Mouse (Mus musculus): ENCODE measurements around the gene Hnrnph1. TPM values are rescaled to one million over a fixed set of nuclear protein-coding genes. Genes with fewer than 3 reads are reported as not detected.

Hnrnph1 gene
- total RNA-seq, 4 experiments from 2014 or later: 165 to 402 (median 286) TPM

DNA sequence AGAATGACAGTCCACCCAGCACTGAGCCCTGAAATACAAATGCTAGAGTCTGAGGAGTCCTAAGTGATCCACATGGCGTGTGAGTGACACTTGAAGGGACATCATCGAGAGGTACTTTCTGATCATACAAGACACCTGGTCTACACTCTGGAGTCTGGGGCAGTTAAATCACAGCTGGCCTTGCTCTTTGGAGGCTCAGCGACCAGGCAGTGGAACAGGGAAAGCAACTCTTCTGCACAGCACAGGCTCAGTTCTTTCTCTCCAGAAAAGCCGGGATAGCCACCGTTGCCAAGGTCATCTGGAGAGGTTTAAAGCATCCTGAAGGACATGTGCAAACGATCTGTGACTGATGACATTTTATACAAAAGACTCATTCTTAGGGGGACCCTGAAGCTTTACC is 30.4 kb downstream of the Hnrnph1 start:
- DNase-seq: no peak

DNA sequence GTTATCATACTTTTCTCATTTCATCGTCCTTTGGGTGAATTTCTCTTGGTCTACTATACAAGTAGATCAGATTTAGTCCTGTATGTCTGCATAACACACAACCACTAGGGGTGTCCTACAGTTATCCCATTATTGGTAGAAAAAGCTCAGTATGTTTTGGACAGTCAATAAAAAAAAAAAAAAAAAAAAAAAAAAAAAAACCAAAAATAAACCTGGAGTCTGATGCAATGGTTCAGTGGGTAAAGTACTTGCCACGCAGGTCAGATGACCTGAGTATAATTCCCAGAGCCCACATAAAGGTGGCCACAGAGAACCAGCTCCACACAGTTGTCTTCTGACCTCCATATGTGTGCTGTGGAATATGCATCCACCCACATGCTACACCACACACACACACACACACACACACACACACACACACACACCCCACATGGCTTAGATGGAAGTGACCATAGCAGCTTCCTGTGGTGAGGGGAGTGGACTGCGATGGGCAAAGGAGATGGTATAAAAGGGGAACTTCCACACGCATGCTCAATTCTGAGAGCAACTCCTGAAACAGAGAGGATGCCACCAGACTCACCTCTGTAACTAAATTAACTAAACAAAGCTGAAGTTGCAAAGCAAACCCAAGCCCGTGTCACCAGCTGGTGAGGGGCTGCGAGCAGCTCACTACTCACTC is 38.9 kb downstream of the Hnrnph1 start:
- no peak for DNase-seq

DNA sequence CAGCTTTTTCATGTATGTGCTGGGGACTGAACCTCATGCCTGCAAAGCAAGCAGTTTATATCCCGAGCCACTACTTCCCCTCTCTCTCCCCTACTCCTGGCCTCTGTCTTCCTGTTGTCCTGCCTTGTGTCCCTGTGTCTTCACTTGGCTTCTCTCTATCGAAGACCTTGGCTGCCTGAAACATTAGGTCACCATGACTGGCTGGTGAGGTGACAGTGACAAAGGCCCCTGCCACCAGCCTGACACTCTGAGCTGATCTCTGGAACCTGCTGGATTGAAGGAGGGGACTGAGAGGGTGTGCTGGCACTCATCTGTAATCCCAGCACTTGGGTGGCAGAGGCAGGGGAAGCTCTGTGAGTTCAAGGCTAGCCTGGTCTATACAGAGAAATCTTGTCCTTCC is 41.1 kb downstream of the Hnrnph1 start:
- peak; percentile 45 for DNase-seq

DNA sequence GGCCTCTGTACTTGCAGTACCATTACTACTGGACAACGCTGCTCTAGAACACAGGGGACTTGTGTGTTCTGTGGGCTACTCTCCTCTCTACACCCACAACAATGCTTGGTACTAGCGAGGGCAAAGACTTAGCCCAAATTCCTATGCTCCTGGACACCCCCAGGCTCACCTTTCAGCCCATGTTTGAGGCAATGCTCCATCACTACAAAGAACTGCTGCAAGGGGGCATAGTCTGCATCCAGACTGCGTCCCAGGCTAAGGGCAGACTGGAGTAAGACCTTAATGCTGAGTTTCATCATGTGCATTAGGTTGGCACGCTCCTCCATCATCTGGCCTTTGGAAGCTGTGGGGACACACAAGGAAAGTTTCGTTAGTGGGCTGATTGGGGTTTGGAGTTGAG is 44.7 kb downstream of the Hnrnph1 start:
- DNase-seq: no peak

DNA sequence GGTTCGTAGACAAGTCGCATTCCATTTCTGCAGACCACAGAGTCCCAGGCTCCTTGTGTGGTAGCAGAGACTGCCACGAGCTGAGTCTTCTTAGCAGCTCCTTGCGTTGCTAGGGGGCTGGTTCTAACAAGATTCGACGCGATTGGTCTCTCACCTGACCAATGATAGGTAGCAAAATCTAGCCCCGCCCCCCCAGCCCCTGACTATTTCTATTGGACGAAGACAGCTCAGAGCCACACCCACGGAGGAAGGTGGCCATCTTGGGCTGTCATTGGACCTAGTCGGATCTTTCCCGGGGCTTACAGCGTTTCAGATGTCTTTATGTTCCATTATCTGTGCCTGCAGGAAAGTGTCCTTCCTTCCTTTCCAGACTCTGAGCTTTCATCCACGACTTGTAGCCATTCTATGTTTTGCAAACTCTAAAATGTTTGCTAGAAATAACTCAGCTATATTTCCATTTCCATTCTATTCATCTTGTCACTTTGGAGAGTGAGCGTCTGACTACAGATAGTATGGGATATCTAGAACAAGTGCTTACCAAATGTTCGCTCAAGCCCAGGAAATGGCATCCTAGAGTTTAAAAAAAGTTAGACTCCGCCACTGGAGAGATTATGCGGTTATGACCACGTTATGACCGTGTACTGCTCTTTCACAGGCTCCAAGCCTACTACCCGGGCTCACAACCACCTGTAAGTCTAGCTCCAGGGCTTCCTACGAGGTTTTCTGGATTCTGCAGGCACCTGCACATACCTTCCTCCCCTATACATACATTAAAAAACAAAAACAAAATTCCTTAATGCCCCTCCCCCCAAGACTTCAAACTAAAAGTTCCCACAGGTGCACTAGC is 45.4 kb downstream of the Hnrnph1 start:
- peak; percentile 44 for DNase-seq

DNA sequence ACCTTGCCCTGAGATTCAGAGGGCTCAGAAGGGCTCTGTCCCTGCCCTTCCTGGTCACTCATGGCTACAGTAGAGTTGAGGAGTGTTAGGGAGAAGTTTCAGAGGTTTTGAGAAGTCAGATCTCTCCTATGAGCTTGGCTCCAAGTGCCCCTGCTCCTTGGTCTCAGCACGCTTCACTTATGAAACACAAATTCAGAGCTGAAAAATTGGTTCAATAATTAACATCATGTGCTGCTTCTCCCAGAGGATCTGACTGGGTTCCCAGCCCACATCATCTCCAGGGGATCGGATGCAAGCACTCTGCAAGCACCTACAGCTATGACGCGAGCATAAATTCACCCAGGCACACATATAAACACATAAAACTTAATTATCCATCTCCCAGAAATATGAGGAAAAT is 49.3 kb downstream of the Hnrnph1 start:
- DNase-seq: no peak

DNA sequence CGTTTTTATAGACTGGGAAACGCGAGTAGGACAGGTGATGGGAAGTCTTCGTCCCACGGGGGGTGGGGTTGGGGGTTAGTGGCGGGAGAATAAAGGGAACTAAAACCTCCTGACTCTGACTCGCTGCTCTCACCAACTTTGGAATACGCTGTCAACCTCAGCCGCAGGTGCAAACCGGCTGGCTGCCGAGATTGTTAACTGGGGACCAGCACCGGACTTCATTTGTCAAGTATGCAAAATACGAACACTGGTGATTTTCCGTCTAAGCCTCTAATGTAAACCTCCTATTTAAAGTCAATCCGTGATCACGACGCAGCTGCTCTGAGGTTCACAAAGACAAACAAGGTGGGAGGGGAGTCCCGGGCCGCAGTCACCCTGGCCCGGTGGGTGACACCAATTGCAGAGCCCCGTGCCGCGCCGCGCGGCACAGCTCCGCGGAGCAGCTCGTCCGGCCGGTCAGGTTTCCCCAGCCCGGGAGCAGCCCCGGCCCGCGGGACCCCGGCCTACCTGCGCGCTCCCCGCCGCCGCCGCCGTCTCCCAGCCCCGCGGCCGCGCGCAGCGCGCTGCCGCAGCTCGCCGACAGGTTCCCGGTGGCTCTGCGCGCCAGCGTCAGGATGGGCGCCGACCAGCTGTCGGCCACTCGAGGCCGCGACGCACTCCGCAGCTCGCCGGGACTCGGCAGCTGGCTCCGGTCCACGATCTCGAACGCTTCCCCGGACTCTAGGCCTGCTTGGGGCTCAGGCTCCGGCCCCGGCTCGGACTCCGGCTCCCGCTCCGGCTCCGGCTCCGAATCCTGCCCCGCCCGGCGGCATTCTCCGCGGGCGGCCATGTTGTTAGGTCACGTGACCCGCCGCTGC is 53.7 kb downstream of the Hnrnph1 start, which contains the start of gene Rufy1:
Gene Rufy1 (minus strand): TSS at position 849 of the 857 bp plus-strand sequence.
- DNase-seq: peak; percentile 67

DNA sequence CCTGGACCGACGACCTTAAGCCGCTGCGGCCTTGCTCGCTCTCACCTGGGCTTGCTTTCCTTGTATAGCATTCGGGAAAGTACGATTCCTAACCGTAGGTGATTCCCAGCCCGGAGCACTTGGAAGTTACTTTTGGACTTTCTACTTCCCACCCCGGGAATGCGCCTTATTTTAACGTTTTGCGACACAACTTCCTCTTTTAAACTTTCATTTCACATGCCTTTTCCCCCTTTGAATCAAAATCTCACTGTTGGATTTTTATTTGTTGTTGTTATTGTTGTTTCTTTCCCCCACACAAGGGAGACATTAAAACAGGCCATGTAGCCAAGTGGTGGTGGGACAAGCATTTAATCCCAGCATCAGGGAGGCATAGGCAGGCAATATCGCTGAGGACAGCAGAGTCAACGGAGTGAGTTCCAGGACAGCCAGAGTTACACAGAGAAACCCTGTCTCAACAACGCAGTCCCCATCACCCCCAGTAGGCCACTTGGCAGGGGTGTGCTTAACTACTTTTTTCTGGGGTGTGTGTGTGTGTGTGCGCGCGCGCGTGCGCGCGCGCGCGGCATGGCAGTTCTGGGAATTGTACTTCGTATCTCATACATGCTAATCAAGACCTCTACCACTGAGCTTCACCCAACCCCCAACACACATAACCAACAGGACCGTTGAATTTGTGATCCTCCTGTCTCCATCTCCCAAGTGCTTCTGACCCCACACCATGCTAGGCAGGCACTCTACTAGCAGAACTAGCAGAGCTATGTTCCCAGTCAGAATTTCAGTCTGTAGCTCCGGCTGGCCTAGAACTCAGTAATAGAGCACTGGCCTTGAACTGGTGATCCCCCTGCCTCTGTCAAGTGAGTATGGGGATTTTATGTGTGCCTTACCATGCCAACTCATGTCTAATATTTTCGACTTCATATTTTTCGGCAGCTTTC is 54.6 kb downstream of the Hnrnph1 start:
- no peak for DNase-seq

DNA sequence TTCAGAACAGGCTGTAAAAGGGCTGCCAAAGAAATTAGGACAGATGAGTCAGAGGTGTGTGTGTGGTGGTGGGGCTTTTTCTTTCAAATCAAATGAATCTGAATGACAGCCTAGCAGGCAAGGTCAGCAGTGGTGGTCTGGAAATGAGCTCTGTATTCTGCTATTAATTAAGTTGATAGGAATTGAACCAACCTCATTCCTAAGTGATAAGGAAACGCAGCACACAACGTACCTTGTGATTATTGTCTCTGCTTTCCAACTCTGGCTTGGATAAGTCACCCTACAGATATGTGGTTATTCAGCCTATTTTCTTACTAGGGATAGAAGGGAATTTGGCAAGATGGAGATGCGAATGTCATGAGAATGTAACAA is 55.3 kb downstream of the Hnrnph1 start:
- no peak for DNase-seq

DNA sequence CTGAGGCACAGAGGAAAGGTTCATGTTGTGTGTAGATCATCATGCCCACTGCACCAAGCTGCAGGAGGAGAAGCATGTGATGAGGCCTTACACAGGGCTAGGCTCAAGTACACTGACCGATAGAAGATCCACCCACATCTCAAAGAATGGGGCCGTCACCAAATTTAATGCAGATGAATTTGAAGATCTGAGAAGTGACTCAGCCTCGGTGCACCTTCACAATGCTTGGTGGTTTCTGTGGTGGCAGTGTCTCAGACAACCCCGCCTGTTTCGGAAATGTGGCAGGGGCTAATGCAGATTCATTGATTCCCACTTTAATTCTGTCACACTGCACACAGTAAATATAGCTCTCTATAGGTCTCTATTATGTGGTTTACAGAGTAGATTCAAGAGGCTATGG is 56.1 kb downstream of the Hnrnph1 start:
- DNase-seq: no peak

Small RNA genes lying within 50 kb of the gene (microRNA-seq; reads per million reads assigned to microRNA genes)
- gene Mir804: 0 reads per million in 2 experiments

Other genes starting within 250 kb of the Hnrnph1 start
- 100 to 1,000 TPM; 154 to 260 (median 207) TPM for gene Tbc1d9b, start 245.6 kb upstream of the Hnrnph1 start, total RNA-seq (2022)
- gene Mrnip, start 202.5 kb upstream of the Hnrnph1 start, total RNA-seq (2022): 10 to 100 TPM in 3 of 4 experiments, 1 to 10 TPM in 1; 9.1 to 17.0 (median 14.6) TPM
- 1,000 to 10,000 TPM in 1 of 4 experiments, 100 to 1,000 TPM in 3; 798 to 1,098 (median 876) TPM for gene Sqstm1, start 166.2 kb upstream of the Hnrnph1 start, total RNA-seq (2022)
- 100 to 1,000 TPM; 130 to 232 (median 157) TPM for gene Mgat4b, start 166.1 kb upstream of the Hnrnph1 start, total RNA-seq (2022)
- gene Ltc4s, start 138.4 kb upstream of the Hnrnph1 start, total RNA-seq (2022): 10 to 100 TPM in 3 of 4 experiments, 1 to 10 TPM in 1; 8.3 to 28.7 (median 11.8) TPM
- gene Maml1, start 84.7 kb upstream of the Hnrnph1 start, total RNA-seq (2022): 10 to 100 TPM; 21.2 to 24.5 (median 23.9) TPM
- gene Canx, start 51.3 kb upstream of the Hnrnph1 start, total RNA-seq (2022): 100 to 1,000 TPM; 459 to 558 (median 506) TPM
- not detected for gene Cby3, start 22.5 kb upstream of the Hnrnph1 start, total RNA-seq (2022)
- gene Rufy1, start 54.1 kb downstream of the Hnrnph1 start, total RNA-seq (2022): 10 to 100 TPM; 41.9 to 56.9 (median 49.4) TPM
- gene Adamts2, start 225.1 kb downstream of the Hnrnph1 start, total RNA-seq (2022): 1 to 10 TPM; 4.2 to 9.7 (median 5.4) TPM